Mouse (Mus musculus): Measurements from ENCODE around the gene Psmd2. TPM values are rescaled to one million over a fixed set of nuclear protein-coding genes. Genes with fewer than 3 reads are reported as not detected.

Gene Psmd2
- polyA plus RNA-seq, 1 experiment from 2014 or later: 136 TPM

- Histone ChIP-seq H3K36me3 (ENCODE audit: control insufficient read depth, insufficient read depth) (no peaks in the 10 kb centered on the region), H3K9ac (ENCODE audit: low read depth, low read length) (peak within 1 kb of the TSS; percentile 48), H3K9me3 (ENCODE audit: control insufficient read depth) (no peaks in the 10 kb centered on the region), H3K4me2 (replicated peaks; ENCODE audit: low read depth) (peak within 1 kb of the TSS; percentile 82), H3K27ac (ENCODE audit: low read depth, low read length) (no peak within 1 kb of the TSS), H3K27me3 (replicated peaks; ENCODE audit: control insufficient read depth, insufficient read depth, low read length) (peaks cover 20% of the 10 kb centered on the region; the same call in 1 of the 2 replicates), H3K4me1 (replicated peaks; ENCODE audit: control insufficient read depth, insufficient read depth, low read length) (no peaks in the 10 kb centered on the region), H3K4me3 (ENCODE audit: low read depth, low read length) (peak within 1 kb of the TSS; percentile 44)
- 9% methylated on average over 54 of the region's 54 CpGs for whole genome bisulfite sequencing
- no peak for ATAC-seq
- no peak for TF ChIP-seq CTCF (IDR thresholded peaks at IDR 0.05; ENCODE audit: low read depth)
Measured at GRCm38 (mm10) chr16:20629731-20630634, 21.5 kb upstream of the Psmd2 start, which contains the start of gene Ece2. Gene Ece2, plus strand, starts transcription at chr16:20629828.

GRCm38 (mm10) chr16:20637410-20637809 is 14.0 kb upstream of the Psmd2 start:
- H3K9me3 ChIP-seq (ENCODE audit: control insufficient read depth): no peaks in the 10 kb centered on the region
- no peak overlapping the region for H3K4me3 ChIP-seq (ENCODE audit: low read depth, low read length)
- H3K27me3 ChIP-seq (replicated peaks; ENCODE audit: control insufficient read depth, insufficient read depth, low read length): no peaks in the 10 kb centered on the region
- no peak overlapping the region for H3K27ac ChIP-seq (ENCODE audit: low read depth, low read length)
- TF ChIP-seq CTCF (IDR thresholded peaks at IDR 0.05; ENCODE audit: low read depth): no peak
- ATAC-seq: no peak
- 72% methylated on average over 8 of the region's 8 CpGs for WGBS
- H3K4me1 ChIP-seq (replicated peaks; ENCODE audit: control insufficient read depth, insufficient read depth, low read length): no peaks in the 10 kb centered on the region
- H3K9ac ChIP-seq (ENCODE audit: low read depth, low read length): no peak overlapping the region
- H3K36me3 ChIP-seq (ENCODE audit: control insufficient read depth, insufficient read depth): no peaks in the 10 kb centered on the region
- no peak overlapping the region for H3K4me2 ChIP-seq (replicated peaks; ENCODE audit: low read depth)

- no peak for TF ChIP-seq CTCF (IDR thresholded peaks at IDR 0.05; ENCODE audit: low read depth)
- H3K36me3 ChIP-seq (ENCODE audit: control insufficient read depth, insufficient read depth): no peaks in the 10 kb centered on the region
- H3K27ac ChIP-seq (ENCODE audit: low read depth, low read length): no peak overlapping the region
- no peaks in the 10 kb centered on the region for H3K4me1 ChIP-seq (replicated peaks; ENCODE audit: control insufficient read depth, insufficient read depth, low read length)
- H3K4me3 ChIP-seq (ENCODE audit: low read depth, low read length): no peak overlapping the region
- no peak for ATAC-seq
- WGBS: 79% methylated on average over 8 of the region's 8 CpGs
- no peak overlapping the region for H3K4me2 ChIP-seq (replicated peaks; ENCODE audit: low read depth)
- no peaks in the 10 kb centered on the region for H3K9me3 ChIP-seq (ENCODE audit: control insufficient read depth)
- no peak overlapping the region for H3K9ac ChIP-seq (ENCODE audit: low read depth, low read length)
- H3K27me3 ChIP-seq (replicated peaks; ENCODE audit: control insufficient read depth, insufficient read depth, low read length): no peaks in the 10 kb centered on the region
Measured at GRCm38 (mm10) chr16:20638367-20638766, 13.1 kb upstream of the Psmd2 start.

GRCm38 (mm10) chr16:20642161-20642560 is 9.3 kb upstream of the Psmd2 start:
- Histone ChIP-seq H3K4me1 (replicated peaks; ENCODE audit: control insufficient read depth, insufficient read depth, low read length) (no peaks in the 10 kb centered on the region), H3K27me3 (replicated peaks; ENCODE audit: control insufficient read depth, insufficient read depth, low read length) (no peaks in the 10 kb centered on the region), H3K36me3 (ENCODE audit: control insufficient read depth, insufficient read depth) (no peaks in the 10 kb centered on the region), H3K27ac (ENCODE audit: low read depth, low read length) (no peak overlapping the region), H3K4me3 (ENCODE audit: low read depth, low read length) (no peak overlapping the region), H3K4me2 (replicated peaks; ENCODE audit: low read depth) (no peak overlapping the region), H3K9ac (ENCODE audit: low read depth, low read length) (no peak overlapping the region), H3K9me3 (ENCODE audit: control insufficient read depth) (no peaks in the 10 kb centered on the region)
- no peak for ATAC-seq
- peak; percentile 92 for TF ChIP-seq CTCF (IDR thresholded peaks at IDR 0.05; ENCODE audit: low read depth)
- WGBS: under 1% methylated on average over 8 of the region's 8 CpGs

GRCm38 (mm10) chr16:20643911-20644310 is 7.5 kb upstream of the Psmd2 start:
- 80% methylated on average over 7 of the region's 7 CpGs for WGBS

GRCm38 (mm10) chr16:20651947-20652310 is 477 bp downstream of the Psmd2 start:
- no peak for TF ChIP-seq CTCF (IDR thresholded peaks at IDR 0.05; ENCODE audit: low read depth)
- WGBS: 7% methylated on average over 12 of the region's 12 CpGs
- no peaks in the 10 kb centered on the region for H3K9me3 ChIP-seq (ENCODE audit: control insufficient read depth)
- ATAC-seq: peak; percentile 34; the same call in 1 of the 2 replicates
- H3K27ac ChIP-seq (ENCODE audit: low read depth, low read length): peak overlapping the region; percentile 9; the same call in 1 of the 2 replicates
- H3K4me2 ChIP-seq (replicated peaks; ENCODE audit: low read depth): peak overlapping the region; percentile 81
- H3K36me3 ChIP-seq (ENCODE audit: control insufficient read depth, insufficient read depth): peaks cover 26% of the 10 kb centered on the region
- peak overlapping the region; percentile 74 for H3K4me3 ChIP-seq (ENCODE audit: low read depth, low read length)
- no peaks in the 10 kb centered on the region for H3K4me1 ChIP-seq (replicated peaks; ENCODE audit: control insufficient read depth, insufficient read depth, low read length)
- H3K27me3 ChIP-seq (replicated peaks; ENCODE audit: control insufficient read depth, insufficient read depth, low read length): no peaks in the 10 kb centered on the region
- H3K9ac ChIP-seq (ENCODE audit: low read depth, low read length): peak overlapping the region; percentile 74

More at GRCm38 (mm10) chr16:20643911-20644310, 7.5 kb upstream of the Psmd2 start:
- Histone ChIP-seq H3K27me3 (replicated peaks; ENCODE audit: control insufficient read depth, insufficient read depth, low read length) (no peaks in the 10 kb centered on the region), H3K4me2 (replicated peaks; ENCODE audit: low read depth) (no peak overlapping the region), H3K27ac (ENCODE audit: low read depth, low read length) (no peak overlapping the region), H3K4me1 (replicated peaks; ENCODE audit: control insufficient read depth, insufficient read depth, low read length) (no peaks in the 10 kb centered on the region), H3K9me3 (ENCODE audit: control insufficient read depth) (no peaks in the 10 kb centered on the region), H3K9ac (ENCODE audit: low read depth, low read length) (no peak overlapping the region), H3K36me3 (ENCODE audit: control insufficient read depth, insufficient read depth) (no peaks in the 10 kb centered on the region), H3K4me3 (ENCODE audit: low read depth, low read length) (no peak overlapping the region)
- no peak for ATAC-seq
- no peak for TF ChIP-seq CTCF (IDR thresholded peaks at IDR 0.05; ENCODE audit: low read depth)
